Mouse (Mus musculus): ENCODE measurements around the gene Yod1. TPM values are rescaled to one million over a fixed set of nuclear protein-coding genes. Genes with fewer than 3 reads are reported as not detected.

Yod1 gene
- polyA plus RNA-seq, 1 experiment from 2014 or later, result 13.9 TPM

GRCm38 (mm10) chr1:130729153-130729552 is 12.0 kb downstream of the Yod1 start, which contains the start of gene Pfkfb2:
Pfkfb2 (minus strand) TSS chr1:130729253.
- H3K27ac ChIP-seq, result no peak within 1 kb of the TSS
- no peak for ATAC-seq (ENCODE audit: low FRiP score)
- H3K4me3 ChIP-seq (replicated peaks; ENCODE audit: low read length), result no peak within 1 kb of the TSS
- no peak for DNase-seq (ENCODE audit: low spot score)
- H3K9me3 ChIP-seq (ENCODE audit: control insufficient read depth, low read length), result no peaks in the 10 kb centered on the region
- no peak within 1 kb of the TSS for H3K4me2 ChIP-seq (replicated peaks)
- H3K9ac ChIP-seq, result no peak within 1 kb of the TSS
- H3K27me3 ChIP-seq (ENCODE audit: control insufficient read depth, insufficient read depth, low read length), result no peaks in the 10 kb centered on the region
- H3K36me3 ChIP-seq (replicated peaks; ENCODE audit: control insufficient read depth, insufficient read depth), result no peaks in the 10 kb centered on the region
- 82% methylated on average over 2 of the region's 2 CpGs for WGBS
- H3K4me1 ChIP-seq (replicated peaks; ENCODE audit: control insufficient read depth, insufficient read depth, low read length), result no peaks in the 10 kb centered on the region; the same call in 1 of the 2 replicates

GRCm38 (mm10) chr1:130731741-130732337 is 14.7 kb downstream of the Yod1 start, which contains the start of gene AA986860:
AA986860 (plus strand) TSS chr1:130731976.
- H3K27me3 ChIP-seq (ENCODE audit: control insufficient read depth, insufficient read depth, low read length), result no peaks in the 10 kb centered on the region
- 7% methylated on average over 10 of the region's 10 CpGs for WGBS
- ATAC-seq (ENCODE audit: low FRiP score) (peak; percentile 53; the same call in 1 of the 2 replicates), DNase-seq (ENCODE audit: low spot score) (no peak)
- no peaks in the 10 kb centered on the region for H3K4me1 ChIP-seq (replicated peaks; ENCODE audit: control insufficient read depth, insufficient read depth, low read length)
- no peak within 1 kb of the TSS; the same call in 1 of the 2 replicates for H3K4me2 ChIP-seq (replicated peaks)
- H3K9me3 ChIP-seq (ENCODE audit: control insufficient read depth, low read length), result no peaks in the 10 kb centered on the region
- no peaks in the 10 kb centered on the region for H3K36me3 ChIP-seq (replicated peaks; ENCODE audit: control insufficient read depth, insufficient read depth)
- H3K4me3 ChIP-seq (replicated peaks; ENCODE audit: low read length), result no peak within 1 kb of the TSS
- no peak within 1 kb of the TSS for H3K9ac ChIP-seq
- no peak within 1 kb of the TSS for H3K27ac ChIP-seq

GRCm38 (mm10) chr1:130732706-130733658 is 15.9 kb downstream of the Yod1 start:
- Histone ChIP-seq H3K9ac (no peak overlapping the region), H3K36me3 (replicated peaks; ENCODE audit: control insufficient read depth, insufficient read depth) (no peaks in the 10 kb centered on the region), H3K4me1 (replicated peaks; ENCODE audit: control insufficient read depth, insufficient read depth, low read length) (no peaks in the 10 kb centered on the region), H3K4me3 (replicated peaks; ENCODE audit: low read length) (no peak overlapping the region), H3K4me2 (replicated peaks) (no peak overlapping the region), H3K27ac (no peak overlapping the region), H3K9me3 (ENCODE audit: control insufficient read depth, low read length) (no peaks in the 10 kb centered on the region), H3K27me3 (ENCODE audit: control insufficient read depth, insufficient read depth, low read length) (no peaks in the 10 kb centered on the region)
- ATAC-seq (ENCODE audit: low FRiP score) (no peak), DNase-seq (ENCODE audit: low spot score) (no peak)
- 90% methylated on average over 13 of the region's 13 CpGs for WGBS

GRCm38 (mm10) chr1:130733671-130734070 is 16.5 kb downstream of the Yod1 start:
- Histone ChIP-seq H3K36me3 (replicated peaks; ENCODE audit: control insufficient read depth, insufficient read depth) (no peaks in the 10 kb centered on the region), H3K4me1 (replicated peaks; ENCODE audit: control insufficient read depth, insufficient read depth, low read length) (no peaks in the 10 kb centered on the region), H3K9ac (no peak overlapping the region), H3K4me2 (replicated peaks) (no peak overlapping the region), H3K27ac (no peak overlapping the region), H3K9me3 (ENCODE audit: control insufficient read depth, low read length) (no peaks in the 10 kb centered on the region), H3K4me3 (replicated peaks; ENCODE audit: low read length) (no peak overlapping the region), H3K27me3 (ENCODE audit: control insufficient read depth, insufficient read depth, low read length) (no peaks in the 10 kb centered on the region)
- WGBS, result 92% methylated on average over 4 of the region's 4 CpGs
- ATAC-seq (ENCODE audit: low FRiP score), result no peak
- DNase-seq (ENCODE audit: low spot score), result no peak

- Histone ChIP-seq H3K9me3 (ENCODE audit: control insufficient read depth, low read length) (no peaks in the 10 kb centered on the region), H3K36me3 (replicated peaks; ENCODE audit: control insufficient read depth, insufficient read depth) (no peaks in the 10 kb centered on the region), H3K27ac (no peak overlapping the region), H3K27me3 (ENCODE audit: control insufficient read depth, insufficient read depth, low read length) (no peaks in the 10 kb centered on the region), H3K4me1 (replicated peaks; ENCODE audit: control insufficient read depth, insufficient read depth, low read length) (no peaks in the 10 kb centered on the region), H3K9ac (no peak overlapping the region), H3K4me3 (replicated peaks; ENCODE audit: low read length) (no peak overlapping the region), H3K4me2 (replicated peaks) (no peak overlapping the region)
- ATAC-seq (ENCODE audit: low FRiP score) (no peak), DNase-seq (ENCODE audit: low spot score) (no peak)
- WGBS, result 69% methylated on average over 5 of the region's 5 CpGs
Observed at GRCm38 (mm10) chr1:130734452-130734851, 17.3 kb downstream of the Yod1 start.

GRCm38 (mm10) chr1:130734852-130735251 is 17.7 kb downstream of the Yod1 start:
- DNase-seq (ENCODE audit: low spot score) (no peak), ATAC-seq (ENCODE audit: low FRiP score) (no peak)
- Histone ChIP-seq H3K9me3 (ENCODE audit: control insufficient read depth, low read length) (no peaks in the 10 kb centered on the region), H3K9ac (no peak overlapping the region), H3K27me3 (ENCODE audit: control insufficient read depth, insufficient read depth, low read length) (no peaks in the 10 kb centered on the region), H3K27ac (no peak overlapping the region), H3K36me3 (replicated peaks; ENCODE audit: control insufficient read depth, insufficient read depth) (no peaks in the 10 kb centered on the region), H3K4me2 (replicated peaks) (no peak overlapping the region), H3K4me1 (replicated peaks; ENCODE audit: control insufficient read depth, insufficient read depth, low read length) (no peaks in the 10 kb centered on the region), H3K4me3 (replicated peaks; ENCODE audit: low read length) (no peak overlapping the region)
- whole genome bisulfite sequencing, result 81% methylated on average over 8 of the region's 8 CpGs

- WGBS, result 23% methylated on average over 11 of the region's 11 CpGs
- Histone ChIP-seq H3K27ac (no peak overlapping the region), H3K4me1 (replicated peaks; ENCODE audit: control insufficient read depth, insufficient read depth, low read length) (no peaks in the 10 kb centered on the region), H3K9me3 (ENCODE audit: control insufficient read depth, low read length) (no peaks in the 10 kb centered on the region), H3K27me3 (ENCODE audit: control insufficient read depth, insufficient read depth, low read length) (no peaks in the 10 kb centered on the region), H3K4me2 (replicated peaks) (no peak overlapping the region), H3K36me3 (replicated peaks; ENCODE audit: control insufficient read depth, insufficient read depth) (no peaks in the 10 kb centered on the region), H3K9ac (no peak overlapping the region), H3K4me3 (replicated peaks; ENCODE audit: low read length) (no peak overlapping the region)
- no peak for ATAC-seq (ENCODE audit: low FRiP score)
- DNase-seq (ENCODE audit: low spot score), result no peak
Observed at GRCm38 (mm10) chr1:130737411-130737881, 20.3 kb downstream of the Yod1 start.

GRCm38 (mm10) chr1:130737916-130738315 is 20.8 kb downstream of the Yod1 start:
- Histone ChIP-seq H3K9me3 (ENCODE audit: control insufficient read depth, low read length) (no peaks in the 10 kb centered on the region), H3K4me2 (replicated peaks) (no peak overlapping the region), H3K27me3 (ENCODE audit: control insufficient read depth, insufficient read depth, low read length) (no peaks in the 10 kb centered on the region), H3K4me1 (replicated peaks; ENCODE audit: control insufficient read depth, insufficient read depth, low read length) (no peaks in the 10 kb centered on the region), H3K4me3 (replicated peaks; ENCODE audit: low read length) (no peak overlapping the region), H3K27ac (no peak overlapping the region), H3K36me3 (replicated peaks; ENCODE audit: control insufficient read depth, insufficient read depth) (no peaks in the 10 kb centered on the region), H3K9ac (no peak overlapping the region)
- 88% methylated on average over 7 of the region's 7 CpGs for WGBS
- DNase-seq (ENCODE audit: low spot score) (no peak), ATAC-seq (ENCODE audit: low FRiP score) (no peak)

- Histone ChIP-seq H3K4me2 (replicated peaks) (no peak overlapping the region), H3K9ac (no peak overlapping the region), H3K36me3 (replicated peaks; ENCODE audit: control insufficient read depth, insufficient read depth) (no peaks in the 10 kb centered on the region), H3K9me3 (ENCODE audit: control insufficient read depth, low read length) (no peaks in the 10 kb centered on the region), H3K27me3 (ENCODE audit: control insufficient read depth, insufficient read depth, low read length) (no peaks in the 10 kb centered on the region), H3K4me1 (replicated peaks; ENCODE audit: control insufficient read depth, insufficient read depth, low read length) (no peaks in the 10 kb centered on the region), H3K27ac (no peak overlapping the region), H3K4me3 (replicated peaks; ENCODE audit: low read length) (no peak overlapping the region)
- no peak for ATAC-seq (ENCODE audit: low FRiP score)
- 87% methylated on average over 3 of the region's 3 CpGs for WGBS
- no peak for DNase-seq (ENCODE audit: low spot score)
Observed at GRCm38 (mm10) chr1:130738551-130739106, 21.5 kb downstream of the Yod1 start.

Data from hindbrain, embryonic 14.5 days (tissue).